Mouse (Mus musculus) heart, embryonic 12.5 days (tissue): ENCODE measurements around the gene Cep63. TPM values are rescaled to one million over a fixed set of nuclear protein-coding genes. Genes with fewer than 3 reads are reported as not detected.

Experiments
- ATAC-seq: fragments of 200-750 bp; cut with Nextera tagmentation; 2 replicates; pipeline ENCODE4 v1.8.0; 2017; ENCODE audit warnings: moderate TSS enrichment, moderate library complexity; ENCODE audit not compliant: insufficient number of reproducible peaks, low FRiP score
- H3K27ac ChIP-seq: fragments of 300-500 bp; sonication (generic); 2 replicates; pipeline ENCODE4 v1.5.1; 2016; ENCODE audit warnings: mild to moderate bottlenecking, moderate library complexity; ENCODE audit not compliant: poor library complexity, severe bottlenecking
- H3K27me3 ChIP-seq: fragments of 300-500 bp; sonication (generic); replicated peaks from 2 replicates; pipeline ENCODE4 v1.6.1; 2016; ENCODE audit warnings: mild to moderate bottlenecking, moderate library complexity
- H3K36me3 ChIP-seq: fragments of 300-500 bp; sonication (generic); 2 replicates; pipeline ENCODE4 v1.6.1; 2016; ENCODE audit warnings: mild to moderate bottlenecking, moderate library complexity
- H3K4me1 ChIP-seq: fragments of 300-500 bp; sonication (generic); replicated peaks from 2 replicates; pipeline ENCODE4 v1.6.1; 2016; ENCODE audit warnings: mild to moderate bottlenecking
- H3K4me2 ChIP-seq: fragments of 300-500 bp; sonication (generic); 2 replicates; pipeline ENCODE4 v1.6.1; 2016; ENCODE audit warnings: mild to moderate bottlenecking, moderate library complexity
- H3K4me3 ChIP-seq: fragments of 300-500 bp; sonication (generic); 2 replicates; pipeline ENCODE4 v1.5.1; 2016; ENCODE audit warnings: mild to moderate bottlenecking
- H3K9ac ChIP-seq: fragments of 300-500 bp; sonication (generic); 2 replicates; pipeline ENCODE4 v1.6.1; 2016; ENCODE audit warnings: mild to moderate bottlenecking, moderate library complexity
- H3K9me3 ChIP-seq: fragments of 300-500 bp; sonication (generic); replicated peaks from 2 replicates; pipeline ENCODE4 v1.6.1; 2016; ENCODE audit warnings: mild to moderate bottlenecking, moderate library complexity
- WGBS: fragments of 180-500 bp; shearing (Covaris S2); methylation state at CpG from one replicate; pipeline ENCODE4 v1.1.7; 2016; 5-methylcytosine and 5-hydroxymethylcytosine counted together
- polyA plus RNA-seq: library from polyadenylated mRNA; unstranded; fragments of >200 nt; fragmentation: Nextera tagmentation; extraction: Ambion mirVana; gene quantifications from 2 replicates; pipeline ENCODE4 v1.2.1, GENCODE M21; 2016

Gene Cep63
- polyA plus RNA-seq, 1 experiment from 2014 or later = 44.2 TPM

DNA sequence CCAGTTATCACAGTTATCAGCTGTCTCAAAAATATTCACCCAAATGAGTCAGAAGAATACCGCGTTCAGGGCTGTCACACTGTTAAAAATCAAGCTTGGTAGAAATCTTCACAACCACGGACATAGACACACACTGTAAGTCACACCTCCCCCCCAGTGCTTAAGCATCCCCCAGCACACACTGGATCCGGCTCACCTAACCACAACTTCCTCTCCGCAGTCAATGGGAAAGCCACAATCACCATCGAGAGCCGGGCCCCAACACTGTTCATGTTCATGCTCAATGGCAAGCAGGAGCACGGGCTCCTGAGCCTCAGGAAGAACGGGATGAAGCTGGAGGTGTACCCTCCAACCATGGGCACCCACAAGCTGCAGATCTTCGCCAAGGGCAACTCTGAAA is 84.7 kb downstream of the Cep63 start:
- peaks cover 61% of the 10 kb centered on the region for H3K27me3 ChIP-seq
- ATAC-seq = no peak

DNA sequence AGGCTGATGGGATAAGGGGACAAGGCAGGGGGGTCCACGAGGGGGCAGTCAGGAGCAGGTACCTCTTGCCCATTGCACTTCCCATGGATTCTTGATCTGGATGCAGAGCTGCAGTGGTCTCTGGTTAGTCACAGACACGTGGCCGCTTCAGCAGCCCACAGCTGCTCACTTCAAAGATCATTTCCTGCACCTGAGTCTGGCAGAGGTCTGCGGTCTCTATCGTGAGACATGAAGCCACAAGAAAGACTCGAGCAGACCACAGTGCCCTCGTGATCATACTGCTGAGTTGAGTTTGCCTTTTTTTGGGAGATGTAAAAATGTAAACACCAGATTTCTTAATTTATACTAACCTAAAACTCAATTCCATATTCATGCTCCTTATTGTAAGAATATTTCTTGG is 86.6 kb downstream of the Cep63 start:
- Histone ChIP-seq H3K4me2 (no peak overlapping the region), H3K4me1 (peaks cover 13% of the 10 kb centered on the region), H3K4me3 (no peak overlapping the region), H3K27me3 (peaks cover 48% of the 10 kb centered on the region), H3K9ac (no peak overlapping the region), H3K27ac (no peak overlapping the region), H3K9me3 (no peaks in the 10 kb centered on the region), H3K36me3 (no peaks in the 10 kb centered on the region)
- no peak for ATAC-seq
- 50% methylated on average over 7 of the region's 7 CpGs for WGBS

More for the DNA sequence above, 84.7 kb downstream of the Cep63 start:
- no peak overlapping the region for H3K4me3 ChIP-seq
- H3K4me1 ChIP-seq = peaks cover 17% of the 10 kb centered on the region
- H3K9ac ChIP-seq = no peak overlapping the region
- WGBS = 76% methylated on average over 10 of the region's 10 CpGs
- no peak overlapping the region for H3K4me2 ChIP-seq
- no peak overlapping the region for H3K27ac ChIP-seq
- no peaks in the 10 kb centered on the region for H3K9me3 ChIP-seq
- no peaks in the 10 kb centered on the region for H3K36me3 ChIP-seq

DNA sequence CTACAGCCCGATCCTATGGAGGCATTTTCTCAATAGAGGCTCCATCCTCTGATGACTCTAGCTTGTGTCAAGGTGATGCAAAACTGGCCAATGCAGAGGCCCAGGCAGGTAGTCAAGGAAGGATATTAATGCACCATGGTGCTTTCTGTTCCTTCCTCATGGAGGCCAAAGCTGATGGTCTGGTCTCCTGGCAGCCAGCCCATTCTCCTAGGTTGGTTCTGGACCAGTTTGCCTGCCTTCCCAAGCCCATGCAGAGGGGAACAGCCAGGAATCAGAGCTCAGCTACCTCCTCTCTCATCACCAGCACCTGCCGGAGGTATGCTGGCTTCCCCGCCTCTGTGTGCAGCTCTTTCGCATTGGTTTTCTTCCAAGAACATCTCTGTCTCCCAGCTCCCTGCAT is 89.4 kb downstream of the Cep63 start:
- Histone ChIP-seq H3K4me1 (no peaks in the 10 kb centered on the region), H3K9ac (no peak overlapping the region), H3K4me3 (no peak overlapping the region), H3K4me2 (no peak overlapping the region), H3K27me3 (peaks cover 24% of the 10 kb centered on the region), H3K36me3 (no peaks in the 10 kb centered on the region), H3K27ac (no peak overlapping the region), H3K9me3 (no peaks in the 10 kb centered on the region)
- ATAC-seq = no peak
- 78% methylated on average over 4 of the region's 4 CpGs for WGBS

Other genes with a start within 250 kb of the Cep63 start
- 0.94 and 2.1 TPM in 2 replicates for gene Ky, start 120.8 kb downstream of the Cep63 start, polyA plus RNA-seq
- 227 and 238 TPM in 2 replicates for gene Anapc13, start 238 bp downstream of the Cep63 start, polyA plus RNA-seq
- gene Amotl2, start 90.1 kb upstream of the Cep63 start, polyA plus RNA-seq = 59.2 and 61.6 TPM in 2 replicates
- 14.5 and 15.2 TPM in 2 replicates for gene Ryk, start 208.4 kb upstream of the Cep63 start, polyA plus RNA-seq